Mouse (Mus musculus) cerebellum, adult (tissue): ENCODE data around the gene Smoc1.

Source experiments
- ATAC-seq: cut with Nextera tagmentation; 2 replicates; pipeline ENCODE4 v1.9.2; 2017; ENCODE audit warnings: mild to moderate bottlenecking, moderate library complexity, mixed read lengths; ENCODE audit not compliant: insufficient number of reproducible peaks, low FRiP score, low TSS enrichment

The Smoc1 gene

GRCm38 (mm10) chr12:81120301-81120700, 93.7 kb downstream of the Smoc1 start:
- ATAC-seq = no peak

DNA sequence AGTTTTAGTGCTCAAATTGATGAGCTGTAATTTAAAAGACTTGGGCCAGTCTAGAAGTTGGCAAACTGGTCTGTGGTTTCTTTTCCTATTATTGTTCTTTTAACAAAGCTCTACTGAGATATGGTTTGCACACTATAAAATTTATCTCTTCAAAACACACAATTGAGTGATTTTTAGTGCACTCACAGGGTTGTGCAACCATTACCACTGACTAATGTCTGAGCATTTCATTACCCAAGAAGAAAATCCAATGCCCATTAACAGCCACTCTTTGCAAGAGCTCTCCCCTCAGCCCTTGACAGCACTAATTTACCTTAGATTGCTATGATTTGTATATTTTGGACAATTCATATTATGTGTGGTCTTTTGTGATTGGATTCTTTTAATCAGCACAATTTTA, 97.2 kb downstream of the Smoc1 start:
- no peak for ATAC-seq

DNA sequence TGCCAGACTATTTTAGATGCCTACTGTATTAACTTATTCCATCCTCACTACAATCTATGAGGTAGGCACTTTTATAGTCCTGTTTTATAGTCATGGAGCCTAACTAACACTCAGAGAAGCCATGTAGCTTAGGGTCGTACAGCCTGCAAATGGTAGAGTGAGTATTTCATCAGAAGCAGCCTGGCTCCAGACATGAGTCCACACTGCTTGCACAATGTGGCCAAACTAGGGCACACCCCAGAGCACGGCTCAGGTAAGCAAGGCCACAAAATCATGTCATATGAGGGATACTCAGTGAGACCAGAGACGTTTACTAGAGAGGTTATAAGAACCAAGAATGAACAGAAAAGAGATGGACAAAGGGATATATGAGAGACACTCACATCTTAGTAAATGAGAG, 100.2 kb downstream of the Smoc1 start:
- no peak for ATAC-seq

- ATAC-seq = 0 out of 2 replicates have a peak, but pooled peaks have one; percentile 54
Measured at GRCm38 (mm10) chr12:81128693-81129092, 102.1 kb downstream of the Smoc1 start.

DNA sequence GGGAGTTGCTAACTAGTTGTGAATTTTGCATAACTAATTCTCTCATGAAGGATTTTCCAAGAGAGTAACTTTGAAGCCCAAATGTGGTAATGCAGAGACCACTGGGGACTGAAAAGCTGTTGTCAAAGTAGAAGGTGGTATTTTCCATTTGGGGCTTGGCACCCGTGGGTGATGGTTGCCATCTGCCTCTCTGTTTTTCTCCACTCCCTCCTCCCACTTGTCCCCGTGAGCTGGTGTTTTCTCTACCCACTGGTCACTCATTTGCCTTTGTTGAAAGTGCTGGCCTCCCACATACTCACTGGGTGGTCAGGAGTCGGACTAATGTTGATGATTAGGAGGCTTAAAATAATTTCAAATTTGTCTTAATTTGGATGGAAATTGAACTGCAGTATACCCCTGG, 104.1 kb downstream of the Smoc1 start:
- ATAC-seq = peak; percentile 67; the same call in 1 of the 2 replicates

DNA sequence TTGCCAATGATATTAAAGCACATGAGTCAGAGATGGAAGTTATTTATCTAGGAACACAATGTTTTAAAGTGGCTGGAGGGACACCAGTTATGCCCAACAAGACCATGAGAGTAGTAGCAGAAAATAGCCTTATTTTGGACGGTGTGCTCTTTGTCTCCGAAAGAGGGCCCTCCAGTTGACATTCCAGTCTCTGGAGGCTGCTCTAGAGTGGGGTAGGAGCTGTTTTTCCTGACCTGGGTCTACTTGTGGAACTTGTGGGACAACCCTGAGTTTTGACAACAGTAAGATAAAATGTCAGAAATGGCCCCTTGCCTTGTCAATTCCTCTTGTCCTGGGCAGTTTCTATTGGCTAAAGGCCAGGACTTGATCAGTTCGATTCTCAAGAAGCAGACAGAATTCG, 104.5 kb downstream of the Smoc1 start:
- ATAC-seq = no peak

GRCm38 (mm10) chr12:81133055-81133665, 106.6 kb downstream of the Smoc1 start:
- ATAC-seq = no peak

DNA sequence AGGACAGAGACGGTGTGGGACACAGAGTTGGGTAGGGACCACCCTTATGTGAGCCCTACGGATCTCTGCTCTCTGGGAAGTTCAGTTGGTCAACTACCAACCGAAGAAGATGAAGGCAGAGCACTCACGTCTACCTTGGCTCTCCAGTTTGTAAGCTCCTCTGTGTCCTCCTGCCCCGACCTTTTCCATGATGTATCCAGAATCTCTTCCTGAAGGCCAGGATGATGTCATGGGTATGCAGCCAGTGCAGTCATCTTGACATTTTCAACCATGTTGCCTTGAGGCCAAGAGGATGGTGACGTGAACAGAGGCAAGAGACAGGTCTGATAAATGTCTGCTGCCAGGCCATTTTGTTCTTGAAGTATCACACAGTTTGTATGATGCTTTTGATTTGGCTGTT, 111.6 kb downstream of the Smoc1 start:
- ATAC-seq = no peak

DNA sequence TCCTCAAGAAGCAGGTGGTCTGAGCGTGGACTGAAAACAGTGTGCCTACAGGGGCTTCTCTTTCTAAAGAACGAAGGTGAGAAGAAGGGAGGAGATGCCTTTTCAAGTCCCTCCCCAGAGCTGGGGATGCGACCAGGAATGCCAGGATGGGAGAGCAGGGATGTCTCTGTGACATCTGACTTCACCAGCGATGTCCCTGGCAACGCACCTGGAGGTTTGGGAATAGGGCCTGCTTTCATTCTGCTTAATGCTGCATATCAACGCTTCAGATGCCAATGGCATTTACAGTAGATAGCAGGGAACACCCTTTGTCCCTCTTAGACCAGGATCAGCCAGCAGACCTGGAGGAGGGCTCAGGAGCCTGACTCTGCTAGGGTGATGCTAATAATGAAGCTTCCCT, 112.9 kb downstream of the Smoc1 start:
- no peak for ATAC-seq

GRCm38 (mm10) chr12:81140594-81141328, 114.2 kb downstream of the Smoc1 start:
- no peak for ATAC-seq

- ATAC-seq = no peak
Measured at GRCm38 (mm10) chr12:81141329-81141711, 114.7 kb downstream of the Smoc1 start.

DNA sequence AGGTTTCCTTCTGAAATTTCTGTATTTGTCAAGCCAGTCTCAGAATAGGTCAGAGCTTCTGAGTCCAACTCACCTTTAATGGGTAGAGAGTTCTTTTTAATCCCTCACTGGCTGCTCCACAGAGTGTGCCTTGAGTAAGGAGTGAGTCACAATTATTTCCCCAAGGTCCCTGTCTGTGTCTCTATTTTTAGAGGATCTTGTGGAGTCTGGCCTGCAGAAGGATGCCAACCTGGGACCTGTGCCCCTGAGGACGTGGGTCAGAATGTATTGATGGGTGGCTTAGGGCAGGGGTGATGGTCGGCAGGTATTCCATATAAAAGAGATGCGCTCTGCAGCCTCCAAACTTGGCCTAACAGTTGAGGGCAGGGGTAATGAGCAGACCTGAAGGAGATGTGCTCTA, 115.6 kb downstream of the Smoc1 start:
- no peak for ATAC-seq

- ATAC-seq = no peak
Measured at GRCm38 (mm10) chr12:81144201-81144600, 117.6 kb downstream of the Smoc1 start.

DNA sequence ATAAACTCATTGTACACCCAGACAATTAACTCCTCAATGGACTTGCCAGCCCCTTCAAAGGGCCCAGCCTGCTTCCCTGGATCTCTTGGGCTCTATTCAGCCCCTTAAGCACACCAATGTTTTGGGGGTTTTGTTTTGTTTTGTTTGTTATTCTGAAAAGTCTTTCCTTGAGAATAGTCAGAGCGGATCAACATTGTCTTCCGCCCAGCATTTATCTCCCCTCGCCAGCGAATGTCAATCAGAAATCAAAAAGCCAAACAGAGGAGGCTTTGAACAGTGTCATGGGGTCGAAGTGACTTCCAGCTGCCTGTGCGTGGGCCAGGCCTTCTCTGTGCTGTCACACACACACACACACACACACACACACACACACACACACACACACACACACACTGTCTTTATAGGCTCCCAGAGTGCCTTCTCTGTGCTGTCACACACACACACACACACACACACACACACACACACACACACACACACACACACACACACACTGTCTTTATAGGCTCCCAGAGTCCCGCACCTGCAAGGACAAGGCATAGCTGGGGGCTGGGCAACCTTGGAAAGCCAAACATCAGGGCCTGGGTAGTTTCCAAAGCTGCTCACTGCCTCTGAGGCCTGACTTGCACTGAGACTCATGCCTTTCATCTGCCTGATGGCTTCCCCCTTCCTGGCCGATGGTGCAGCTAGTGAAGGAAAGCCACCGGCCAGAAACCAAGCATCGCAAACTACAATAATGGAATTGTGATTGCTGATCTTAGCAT, 120.0 kb downstream of the Smoc1 start:
- ATAC-seq = no peak

GRCm38 (mm10) chr12:81147956-81148355, 121.3 kb downstream of the Smoc1 start:
- ATAC-seq = no peak

GRCm38 (mm10) chr12:81150917-81151316, 124.3 kb downstream of the Smoc1 start:
- no peak for ATAC-seq

GRCm38 (mm10) chr12:81152082-81152481, 125.5 kb downstream of the Smoc1 start:
- no peak for ATAC-seq

DNA sequence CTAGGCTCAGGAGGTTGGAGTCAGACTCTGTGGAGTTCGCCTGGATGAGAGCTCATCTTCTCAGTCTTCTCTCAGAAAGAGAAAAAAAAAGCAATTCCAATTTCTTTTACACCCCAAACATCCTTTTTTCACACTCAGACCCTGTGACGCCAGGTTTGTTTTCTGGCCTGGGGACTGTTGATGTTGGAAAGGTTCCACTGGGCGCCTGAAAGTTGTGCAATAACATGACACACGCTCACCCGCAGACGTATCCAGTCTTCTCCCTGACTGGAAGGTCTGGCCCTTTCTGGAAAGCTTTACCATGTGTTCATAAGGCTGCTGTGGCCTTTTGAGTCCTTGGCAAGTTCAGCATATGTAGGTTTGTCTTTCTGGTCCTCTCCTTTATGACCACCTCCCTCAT, 129.1 kb downstream of the Smoc1 start:
- no peak for ATAC-seq

GRCm38 (mm10) chr12:81156841-81157240, 130.2 kb downstream of the Smoc1 start:
- no peak for ATAC-seq

GRCm38 (mm10) chr12:81159947-81160346, 133.3 kb downstream of the Smoc1 start:
- no peak for ATAC-seq

GRCm38 (mm10) chr12:81160425-81160824, 133.8 kb downstream of the Smoc1 start:
- ATAC-seq = no peak
